Mouse (Mus musculus): ENCODE results near the gene Pold1.

- TF ChIP-seq CTCF (IDR thresholded peaks at IDR 0.05; ENCODE audit: low read depth, low read length), result no peak
- TF ChIP-seq POLR2A (IDR thresholded peaks at IDR 0.05; ENCODE audit: extremely low read depth, insufficient read depth, low read length), result no peak
Observed at GRCm38 (mm10) chr7:44546274-44546673, 2.4 kb downstream of the Pold1 start.
